Comparison of ENCODE assay signal across 20 mouse cellular contexts in genomic region chr16:45956390-45956950, GRCm38 (mm10). TPM values are rescaled to one million over a fixed set of nuclear protein-coding genes. Genes with fewer than 3 reads are reported as not detected.
"Had no signal": no experiment of that assay in that cellular context is flagged by ENCODE, and none has a peak within 500 bp of the region (broad histone marks: within the 10 kb centered on the region; RNA-seq: fewer than 3 reads in every experiment).

No protein-coding gene starts in this region.

- DNase-seq: lung, adult 2 months; lung, postnatal 14 days; lung, postnatal 36 days; retina, postnatal 1 day; right cerebral cortex, adult 18-20 months; right cerebral cortex, postnatal 25 days; right cerebral cortex, postnatal 4 days; spleen, adult 18-20 months; thymus, adult 18-20 months; thymus, postnatal 14 days; thymus, postnatal 36 days had no signal

- H3K9ac ChIP-seq: lung, embryonic 15.5 days; midbrain, embryonic 13.5 days; midbrain, embryonic 15.5 days; neural tube, embryonic 13.5 days; neural tube, embryonic 15.5 days had no signal

- H3K27me3 ChIP-seq: lung, embryonic 15.5 days; midbrain, embryonic 13.5 days; midbrain, embryonic 15.5 days; neural tube, embryonic 13.5 days; neural tube, embryonic 15.5 days had no signal

- H3K27ac ChIP-seq: lung, embryonic 15.5 days; macrophage; midbrain, embryonic 13.5 days; midbrain, embryonic 15.5 days; neural tube, embryonic 13.5 days; neural tube, embryonic 15.5 days had no signal

- H3K36me3 ChIP-seq: lung, embryonic 15.5 days; midbrain, embryonic 13.5 days; neural tube, embryonic 13.5 days; neural tube, embryonic 15.5 days had no signal

- H3K4me1 ChIP-seq: midbrain, embryonic 13.5 days; midbrain, embryonic 15.5 days; neural tube, embryonic 13.5 days; neural tube, embryonic 15.5 days had no signal

- H3K4me3 ChIP-seq: lung, embryonic 15.5 days; megakaryocyte, embryonic 14.5 days; midbrain, embryonic 13.5 days; midbrain, embryonic 15.5 days; neural tube, embryonic 13.5 days; neural tube, embryonic 15.5 days had no signal

- H3K4me2 ChIP-seq: lung, embryonic 15.5 days; midbrain, embryonic 11.5 days; midbrain, embryonic 13.5 days; midbrain, embryonic 15.5 days; neural tube, embryonic 13.5 days; neural tube, embryonic 15.5 days had no signal

RNA-seq across cellular contexts. Expression of gene Phldb2, which starts 3.1 kb away (rescaled TPM):
- total RNA-seq: monocyte, adult 5-6 weeks had no signal
